Mouse (Mus musculus): ENCODE data around the gene Btrc.

GRCm38 (mm10) chr19:45437175-45437574 lies 73.6 kb downstream of the Btrc start:
- TF ChIP-seq CTCF (IDR thresholded peaks at IDR 0.05; ENCODE audit: low read depth) (no peak), EP300 (IDR thresholded peaks at IDR 0.05; ENCODE audit: low read depth) (no peak)
